Mouse (Mus musculus): ENCODE data around the gene Efemp2. TPM values are rescaled to one million over a fixed set of nuclear protein-coding genes. Genes with fewer than 3 reads are reported as not detected.
"Not testable (repeated sequence)": the region's sequence is repeated elsewhere in the genome, so short reads cannot be mapped to it uniquely, and the experiment has no call there.

The Efemp2 gene
- total RNA-seq, 2 experiments from 2014 or later = 16.8 to 17.2 TPM

DNA sequence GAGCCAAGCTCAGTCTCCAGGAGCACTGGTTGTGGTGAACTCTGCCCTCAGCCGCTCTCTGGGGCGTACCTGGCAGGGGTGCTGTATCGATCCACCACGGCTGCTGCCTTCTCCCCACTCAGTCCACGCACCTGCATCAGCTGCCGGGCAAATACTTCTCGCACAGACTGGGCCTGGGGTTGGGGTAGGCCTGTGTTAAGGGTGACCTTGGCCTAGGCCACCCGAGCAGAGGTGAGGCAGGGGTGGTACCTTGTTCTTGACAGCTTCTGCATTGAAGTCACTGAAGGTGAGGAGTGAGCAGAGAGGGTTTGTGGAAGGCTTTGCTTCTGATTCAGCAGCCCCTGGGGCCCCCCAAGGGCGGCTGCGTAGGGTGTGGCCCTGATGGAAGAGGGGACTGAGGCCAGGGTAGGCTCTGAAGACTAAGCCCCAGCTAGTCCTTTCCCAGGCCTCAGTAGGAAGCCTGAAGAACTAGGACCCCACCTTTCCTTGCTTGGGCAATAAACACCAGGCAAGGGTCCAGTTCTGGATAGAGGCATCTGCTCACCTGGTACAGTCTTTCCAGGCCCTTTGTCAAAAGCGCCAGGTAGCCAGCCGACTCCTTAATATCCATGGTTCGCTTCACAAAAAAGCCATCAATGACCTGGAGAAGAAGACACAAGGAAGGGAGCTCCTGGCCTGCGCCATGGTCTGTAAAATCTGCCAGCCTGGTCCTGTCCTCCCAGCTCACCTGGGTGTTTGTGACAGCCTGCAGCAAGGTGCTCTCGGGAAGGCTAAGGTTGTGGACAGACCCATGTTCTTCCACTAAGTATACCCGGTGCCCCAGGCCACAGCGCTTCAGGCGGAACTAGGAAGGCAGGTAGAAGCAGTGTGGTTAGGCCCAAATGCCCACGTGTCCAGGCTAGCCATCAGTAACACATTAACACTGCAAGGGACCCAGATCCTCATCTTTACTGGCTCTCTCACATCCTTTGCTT, 9.9 kb downstream of the Efemp2 start:
- intact Hi-C loops (cut with DNase I) = no loop called here
- H3K4me3 ChIP-seq = no peak overlapping the region
- no peak for DNase-seq (ENCODE audit: extremely low spot score in 1 of 2, low spot score in 2 of 2)
- no peak overlapping the region for H3K27ac ChIP-seq
- no peak for TF ChIP-seq CTCF (IDR thresholded peaks at IDR 0.05)

DNA sequence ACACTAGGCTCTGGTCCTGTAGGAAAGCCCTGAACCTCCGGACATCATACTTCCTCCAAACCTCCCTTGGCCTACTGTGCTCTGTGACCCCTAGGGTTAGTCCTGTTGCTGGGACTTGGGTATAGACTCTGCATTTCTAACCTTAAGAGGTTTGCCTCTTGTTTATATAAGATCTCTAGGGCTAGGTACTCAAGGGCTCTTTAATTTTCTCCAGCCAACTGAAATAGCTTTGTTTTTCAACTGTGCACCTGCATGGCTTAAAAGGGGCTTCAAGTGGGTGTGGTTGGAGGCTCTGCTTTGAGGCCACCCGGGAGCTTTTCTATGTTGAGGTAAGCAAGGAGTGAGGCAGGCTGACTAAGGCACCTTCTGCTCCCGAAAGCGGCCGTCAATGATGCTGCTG, 10.7 kb downstream of the Efemp2 start:
- no peak for DNase-seq (ENCODE audit: extremely low spot score in 1 of 2, low spot score in 2 of 2)
- H3K27ac ChIP-seq = no peak overlapping the region
- no peak overlapping the region for H3K4me3 ChIP-seq
- no peak for TF ChIP-seq CTCF (IDR thresholded peaks at IDR 0.05)
- intact Hi-C loops (cut with DNase I) = no loop called here

DNA sequence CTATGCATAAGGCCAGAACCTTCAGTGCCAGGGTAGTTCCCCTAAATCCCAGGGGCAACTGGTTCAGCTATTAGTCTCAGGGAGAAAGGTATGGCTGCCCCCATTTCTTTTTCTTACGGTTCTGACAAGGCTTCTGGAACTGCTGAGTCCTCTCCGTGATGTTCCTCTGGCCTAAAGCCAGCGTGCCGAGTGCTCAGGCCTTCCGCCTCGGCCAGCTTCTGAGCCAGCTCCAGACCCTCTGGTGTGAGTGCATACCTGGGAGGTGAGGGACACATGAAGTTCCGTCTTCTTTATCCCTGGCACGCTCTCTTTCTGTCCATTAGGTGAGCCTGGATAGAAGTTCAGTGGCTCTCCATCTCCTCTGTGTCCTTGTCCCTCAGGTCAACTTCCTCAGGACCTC, 11.6 kb downstream of the Efemp2 start:
- H3K27ac ChIP-seq = no peak overlapping the region

DNA sequence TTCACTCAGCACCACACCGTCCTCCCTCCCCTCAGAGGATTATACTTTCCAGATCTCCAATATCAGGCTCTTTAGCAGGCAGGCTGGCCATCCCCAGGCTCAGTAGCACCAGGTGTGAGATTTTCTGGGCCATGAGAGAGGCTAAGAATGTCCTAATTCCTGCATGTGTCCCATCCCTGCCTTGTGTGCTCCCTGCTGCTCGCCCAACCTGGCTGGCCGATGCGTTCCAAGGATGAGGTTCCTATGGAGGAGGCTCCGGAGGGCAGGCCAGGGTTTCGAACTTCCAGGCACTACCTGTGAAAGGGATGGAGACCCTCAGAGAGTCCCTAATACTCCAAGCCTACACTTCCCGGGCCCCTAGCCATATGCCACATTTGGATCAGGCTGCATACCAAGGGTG, 12.1 kb downstream of the Efemp2 start:
- intact Hi-C loops (cut with DNase I) = no loop called here
- DNase-seq (ENCODE audit: extremely low spot score in 1 of 2, low spot score in 2 of 2) = no peak
- H3K4me3 ChIP-seq = no peak overlapping the region
- TF ChIP-seq CTCF (IDR thresholded peaks at IDR 0.05) = no peak
- no peak overlapping the region for H3K27ac ChIP-seq

More for the DNA sequence above, 11.6 kb downstream of the Efemp2 start:
- intact Hi-C loops (cut with DNase I) = no loop called here
- DNase-seq (ENCODE audit: extremely low spot score in 1 of 2, low spot score in 2 of 2) = no peak
- TF ChIP-seq CTCF (IDR thresholded peaks at IDR 0.05) = no peak
- H3K4me3 ChIP-seq = no peak overlapping the region

DNA sequence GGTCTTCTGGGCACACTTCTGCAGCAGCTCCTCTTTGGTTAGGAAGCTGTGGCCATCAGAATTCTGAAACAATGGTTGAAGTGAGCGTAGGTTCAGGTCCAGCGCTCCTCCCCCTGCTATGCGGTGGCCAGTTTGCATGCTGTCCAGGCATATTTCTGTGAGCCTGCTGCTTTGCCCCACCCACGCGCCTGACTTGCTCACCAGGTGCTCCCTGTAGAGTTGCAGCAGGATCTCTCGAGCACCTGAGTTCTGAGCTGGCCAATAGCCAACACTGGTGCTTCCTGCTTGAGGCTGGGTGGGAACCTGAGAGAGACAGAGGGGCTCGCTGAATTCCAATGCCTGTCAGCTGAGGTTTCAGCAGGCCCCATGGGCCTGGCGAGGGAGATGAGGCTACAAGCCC, 12.5 kb downstream of the Efemp2 start:
- Histone ChIP-seq H3K27ac (no peak overlapping the region), H3K4me3 (no peak overlapping the region)
- no peak for DNase-seq (ENCODE audit: extremely low spot score in 1 of 2, low spot score in 2 of 2)
- TF ChIP-seq CTCF (IDR thresholded peaks at IDR 0.05) = no peak
- intact Hi-C loops (cut with DNase I) = no loop called here

DNA sequence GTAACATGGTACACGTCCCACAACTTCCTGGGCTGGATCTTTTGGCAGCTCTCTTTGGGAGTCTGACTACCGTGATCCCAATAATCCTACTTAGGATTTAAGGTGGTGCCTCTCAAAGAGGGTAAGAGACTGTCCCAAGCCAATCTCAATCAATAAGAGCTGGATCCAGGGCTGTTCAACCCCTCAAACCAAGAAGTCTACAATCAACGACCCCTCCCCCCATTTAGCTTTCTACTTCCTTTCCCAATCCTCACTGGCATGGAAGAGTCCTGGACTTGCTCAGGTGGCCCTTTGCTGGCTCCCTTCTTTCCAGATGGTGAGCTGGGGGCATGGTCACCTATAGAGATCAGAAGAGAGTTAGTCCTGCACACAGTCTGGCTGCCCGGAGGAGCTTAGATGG, 13.0 kb downstream of the Efemp2 start:
- TF ChIP-seq CTCF (IDR thresholded peaks at IDR 0.05) = no peak
- H3K4me3 ChIP-seq = no peak overlapping the region
- intact Hi-C loops (cut with DNase I) = no loop called here
- no peak overlapping the region for H3K27ac ChIP-seq
- no peak for DNase-seq (ENCODE audit: extremely low spot score in 1 of 2, low spot score in 2 of 2)

DNA sequence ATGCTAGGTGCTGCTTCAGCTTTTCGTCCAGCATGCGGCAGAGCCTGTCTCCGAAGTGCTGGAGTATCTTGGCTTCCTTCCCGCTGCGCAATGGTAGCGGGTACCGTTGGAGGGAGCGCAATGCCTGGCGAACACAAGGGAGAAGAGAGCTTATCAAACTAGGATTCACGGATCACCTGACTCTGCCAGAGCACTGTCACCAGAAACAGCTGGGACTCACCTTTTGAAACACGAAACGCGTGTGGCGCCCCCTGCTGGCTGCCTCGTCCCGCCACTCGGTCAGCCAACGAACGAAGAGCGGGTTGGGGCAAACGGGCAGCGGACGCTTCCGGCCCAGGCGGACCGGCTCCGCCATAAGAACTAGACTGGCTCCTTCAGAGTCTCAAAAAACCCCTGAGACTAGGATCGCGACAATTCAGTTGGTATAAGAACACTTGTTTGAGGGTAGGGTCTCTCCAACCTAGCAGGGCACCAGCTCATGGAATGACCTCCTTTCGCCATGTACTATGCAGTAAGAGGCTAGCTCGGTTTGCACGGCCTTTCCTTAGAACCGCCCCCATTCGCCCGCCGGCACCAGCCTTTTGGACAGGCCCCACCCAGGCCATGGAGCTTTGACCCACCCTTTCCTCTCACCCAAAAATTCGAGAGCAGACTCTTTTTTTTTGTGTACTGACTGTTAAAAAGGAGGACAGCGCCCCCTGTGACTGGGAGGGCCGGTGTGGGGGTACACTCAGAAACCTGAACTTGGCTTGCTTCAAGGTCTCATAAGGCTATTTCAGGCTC, 14.2 kb downstream of the Efemp2 start, which contains the start of gene Mus81:
Gene Mus81 (minus strand): TSS at position 635 of the 783 bp plus-strand sequence.
- peak; percentile 91 to 93 for DNase-seq (ENCODE audit: extremely low spot score in 1 of 2, low spot score in 2 of 2)
- intact Hi-C loops (cut with DNase I) = loop anchor here (2.0 kb wide), 2 partner anchors 31 to 121 kb away; partner anchors contain the start of genes Banf1, Ccdc85b and Eif1ad
- TF ChIP-seq CTCF (IDR thresholded peaks at IDR 0.05) = peak; percentile 74
- H3K27ac ChIP-seq = peak within 1 kb of the TSS; percentile 99
- H3K4me3 ChIP-seq = peak within 1 kb of the TSS; percentile 91

DNA sequence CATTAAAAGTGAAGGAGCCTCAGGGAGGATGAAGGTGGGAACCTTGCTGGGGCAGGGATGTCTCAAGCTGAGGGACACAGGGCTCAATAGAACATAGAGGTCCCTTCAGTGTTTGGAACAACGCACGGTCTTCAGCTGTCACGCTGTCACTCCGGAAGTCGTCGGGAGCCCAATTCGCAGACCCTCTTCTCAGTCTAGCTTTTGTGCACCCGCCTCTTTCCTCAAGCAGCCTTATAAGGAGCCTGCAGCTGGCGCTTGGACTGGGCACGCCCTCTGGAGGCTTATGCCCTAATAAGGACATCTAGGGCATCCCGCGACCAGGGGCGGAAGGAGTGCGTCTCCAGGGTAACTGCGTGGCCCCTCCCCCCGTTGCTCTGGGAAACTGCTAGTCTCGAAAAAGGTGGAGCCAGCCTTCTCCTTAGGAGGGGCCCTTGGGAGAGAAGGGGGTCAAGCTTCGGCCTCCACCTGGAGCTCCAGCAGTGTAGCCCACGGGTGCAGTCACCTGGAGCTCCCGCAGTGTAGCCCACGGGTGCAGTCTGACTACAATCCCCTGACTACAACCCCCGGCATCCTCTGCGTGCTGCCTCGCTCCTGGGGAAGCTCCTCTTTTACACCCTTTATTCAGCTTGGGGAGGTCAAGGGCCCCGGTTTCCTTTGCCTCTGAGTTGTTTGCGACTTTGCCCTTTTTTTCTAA, 15.3 kb downstream of the Efemp2 start:
- Histone ChIP-seq H3K4me3 (peak overlapping the region; percentile 91), H3K27ac (peak overlapping the region; percentile 99)
- intact Hi-C loops (cut with DNase I) = loop anchor here (2.0 kb wide), 2 partner anchors 32 to 122 kb away; partner anchors contain the start of genes Banf1, Ccdc85b and Eif1ad
- peak; percentile 96 to 97 for DNase-seq (ENCODE audit: extremely low spot score in 1 of 2, low spot score in 2 of 2)
- TF ChIP-seq CTCF (IDR thresholded peaks at IDR 0.05) = no peak; the same call in 1 of the 2 replicates

DNA sequence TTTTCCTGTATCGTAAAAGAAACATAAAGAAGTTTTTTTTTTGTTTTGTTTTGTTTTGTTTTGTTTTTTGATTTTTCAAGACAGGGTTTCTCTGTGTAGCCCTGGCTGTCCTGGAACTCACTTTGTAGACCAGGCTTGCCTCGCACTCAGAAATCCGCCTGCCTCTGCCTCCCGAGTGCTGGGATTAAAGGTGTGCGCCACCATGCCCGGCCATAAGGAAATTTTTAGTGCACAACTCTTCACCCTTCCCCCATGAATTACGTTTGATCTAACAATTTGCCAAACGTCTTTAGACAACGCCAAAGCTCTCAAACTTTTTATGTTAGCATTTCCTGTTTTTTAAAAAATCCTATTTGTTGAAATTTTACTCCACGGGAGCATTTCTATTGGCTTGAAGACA, 16.0 kb downstream of the Efemp2 start:
- Histone ChIP-seq H3K27ac (peak overlapping the region; percentile 99), H3K4me3 (peak overlapping the region; percentile 91)
- intact Hi-C loops (cut with DNase I) = loop anchor here (1.0 to 2.0 kb wide), 4 partner anchors 21 to 123 kb away; partner anchors contain the start of genes Banf1, Ccdc85b, Drap1 and Eif1ad
- DNase-seq (ENCODE audit: extremely low spot score in 1 of 2, low spot score in 2 of 2) = not testable (repeated sequence)

DNA sequence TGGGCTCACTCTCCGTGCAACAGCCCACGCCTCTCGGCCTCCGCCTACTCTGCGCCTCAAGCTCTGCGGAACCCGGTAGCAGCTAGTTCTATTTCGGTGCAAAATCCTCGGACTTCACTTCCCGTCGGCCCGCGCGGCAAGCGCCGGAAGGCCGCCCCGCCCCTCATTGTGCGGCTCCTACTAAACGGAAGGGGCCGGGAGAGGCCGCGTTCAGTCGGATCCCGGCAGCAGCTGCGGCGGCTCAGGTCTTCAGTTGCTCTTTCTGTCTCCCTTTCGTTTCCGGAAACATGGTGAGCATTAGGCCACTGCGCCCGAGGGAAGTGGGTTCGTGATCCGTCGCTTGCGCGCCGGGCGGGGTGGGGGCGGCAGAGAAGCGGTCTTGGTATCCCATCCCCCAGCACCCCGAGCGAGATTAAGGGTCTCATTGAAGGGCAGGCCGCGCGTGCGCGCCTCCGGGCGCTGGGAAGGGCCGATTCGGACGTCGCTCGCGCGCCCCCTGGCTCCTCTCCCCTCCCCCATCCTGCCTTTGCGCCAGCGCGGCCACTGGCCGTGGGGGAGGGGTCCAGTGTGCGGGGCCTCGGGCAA, 16.7 kb downstream of the Efemp2 start, which contains the start of gene Cfl1:
Gene Cfl1 (plus strand): TSS at position 143 of the 585 bp plus-strand sequence.
- H3K27ac ChIP-seq = peak within 1 kb of the TSS; percentile 99
- TF ChIP-seq CTCF (IDR thresholded peaks at IDR 0.05) = no peak
- peak within 1 kb of the TSS; percentile 91 for H3K4me3 ChIP-seq
- intact Hi-C loops (cut with DNase I) = loop anchor here (1.0 to 2.0 kb wide), 2 partner anchors 20 to 66 kb away; partner anchors contain the start of genes Drap1 and Snx32
- peak; percentile 93 to 95 for DNase-seq (ENCODE audit: extremely low spot score in 1 of 2, low spot score in 2 of 2)
